10 mouse cellular contexts compared by ENCODE assay signal in genomic region chr19:26977887-26978639, GRCm38 (mm10).
DNase-seq lines count a peak whose midpoint lies in the region; ATAC-seq and TF ChIP-seq lines count a peak whose summit lies in the region.
"Had no signal": no experiment of that assay in that cellular context is flagged by ENCODE, and none has a peak within 500 bp of the region (broad histone marks: within the 10 kb centered on the region; RNA-seq: fewer than 3 reads in every experiment).

No protein-coding gene starts in this region.

- H3K4me2 ChIP-seq in forebrain, embryonic 14.5 days (ENCODE audit: low read length): peak overlapping the region; percentile 33
- H3K4me2 ChIP-seq in kidney, embryonic 16.5 days (replicated peaks; ENCODE audit: low read depth, low read length): peak overlapping the region; percentile 21; the same call in 1 of the 2 replicates
- peak overlapping the region; percentile 37 for H3K4me2 ChIP-seq in neural tube, embryonic 13.5 days
- H3K4me2 ChIP-seq: lung, embryonic 14.5 days had no signal

- no peak overlapping the region for H3K4me3 ChIP-seq in forebrain, embryonic 14.5 days (ENCODE audit: low read depth, low read length)
- no peak overlapping the region for H3K4me3 ChIP-seq in kidney, embryonic 16.5 days (ENCODE audit: low read length)
- no peak overlapping the region for H3K4me3 ChIP-seq in neural tube, embryonic 13.5 days
- H3K4me3 ChIP-seq in lung, adult 2 months (replicated peaks; ENCODE audit: extremely low read depth, low read depth, low read length): no peak overlapping the region

- H3K4me1 ChIP-seq in forebrain, embryonic 14.5 days (ENCODE audit: control insufficient read depth, insufficient read depth, low read length): peaks cover 16% of the 10 kb centered on the region; the same call in 1 of the 2 replicates
- H3K4me1 ChIP-seq in kidney, embryonic 16.5 days (ENCODE audit: insufficient read depth, low read length): peaks cover 9% of the 10 kb centered on the region
- peaks cover 22% of the 10 kb centered on the region for H3K4me1 ChIP-seq in neural tube, embryonic 13.5 days (replicated peaks)
- no peaks in the 10 kb centered on the region for H3K4me1 ChIP-seq in lung, adult 2 months (ENCODE audit: control insufficient read depth, insufficient read depth, low read length)

- peak overlapping the region; percentile 22 for H3K27ac ChIP-seq in forebrain, embryonic 14.5 days (ENCODE audit: low read depth, low read length)
- H3K27ac ChIP-seq in kidney, embryonic 16.5 days (ENCODE audit: low read length): no peak overlapping the region
- H3K27ac ChIP-seq in neural tube, embryonic 13.5 days (replicated peaks): peak overlapping the region; percentile 83

- H3K9me3 ChIP-seq in forebrain, embryonic 14.5 days (replicated peaks; ENCODE audit: control insufficient read depth, low read length): no peaks in the 10 kb centered on the region
- H3K9me3 ChIP-seq in kidney, embryonic 16.5 days (ENCODE audit: low read length): no peaks in the 10 kb centered on the region
- H3K9me3 ChIP-seq in neural tube, embryonic 13.5 days: no peaks in the 10 kb centered on the region

- no peaks in the 10 kb centered on the region for H3K36me3 ChIP-seq in forebrain, embryonic 14.5 days (ENCODE audit: control insufficient read depth, insufficient read depth, low read length)
- H3K36me3 ChIP-seq in kidney, embryonic 16.5 days (ENCODE audit: insufficient read depth, low read length): no peaks in the 10 kb centered on the region
- no peaks in the 10 kb centered on the region for H3K36me3 ChIP-seq in neural tube, embryonic 13.5 days

- H3K9ac ChIP-seq in forebrain, embryonic 14.5 days (ENCODE audit: low read length): peak overlapping the region; percentile 30; the same call in 1 of the 2 replicates
- no peak overlapping the region for H3K9ac ChIP-seq in kidney, embryonic 16.5 days (replicated peaks; ENCODE audit: low read length)
- H3K9ac ChIP-seq in neural tube, embryonic 13.5 days: peak overlapping the region; percentile 38; the same call in 1 of the 2 replicates
- H3K9ac ChIP-seq: lung, embryonic 14.5 days had no signal

- no peak for TF ChIP-seq CTCF in lung, adult 2 months (IDR thresholded peaks at IDR 0.05; ENCODE audit: insufficient read depth, low read length)

- no peak for TF ChIP-seq POLR2A in lung, adult 2 months (IDR thresholded peaks at IDR 0.05; ENCODE audit: borderline replicate concordance, extremely low read depth, low read depth, low read length)

- DNase-seq in forebrain, embryonic 14.5 days (ENCODE audit: low spot score): peak; percentile 67
- DNase-seq in left cerebral cortex, adult 18-20 months (ENCODE audit: low spot score in 2 of 2): no peak
- DNase-seq in right cerebral cortex, adult 2 months (ENCODE audit: low spot score in 2 of 2): no peak
- DNase-seq in lung, adult 2 months: no peak
- DNase-seq: layer of hippocampus, postnatal 36 days; lung, embryonic 14.5 days; thymus, postnatal 25 days had no signal

- no peaks in the 10 kb centered on the region for H3K27me3 ChIP-seq in forebrain, embryonic 14.5 days (replicated peaks; ENCODE audit: control insufficient read depth, insufficient read depth, low read length)
- H3K27me3 ChIP-seq in kidney, embryonic 16.5 days (ENCODE audit: insufficient read depth, low read length): no peaks in the 10 kb centered on the region
- no peaks in the 10 kb centered on the region for H3K27me3 ChIP-seq in neural tube, embryonic 13.5 days

- 16% methylated on average over 14 of the region's 14 CpGs for WGBS in forebrain, embryonic 14.5 days
- 43% methylated on average over 14 of the region's 14 CpGs for WGBS in kidney, embryonic 16.5 days
- WGBS in neural tube, embryonic 13.5 days: 13% methylated on average over 14 of the region's 14 CpGs
- WGBS in lung, adult 2 months: 69% methylated on average over 14 of the region's 14 CpGs

- peak; percentile 40; the same call in 1 of the 2 replicates for ATAC-seq in common myeloid progenitor, adult 5-6 weeks (replicated peaks; ENCODE audit: low read depth, poor library complexity, severe bottlenecking)
- ATAC-seq in forebrain, embryonic 14.5 days: peak; percentile 64
- peak; percentile 46; the same call in 1 of the 2 replicates for ATAC-seq in kidney, embryonic 16.5 days (ENCODE audit: low FRiP score, low TSS enrichment)
- peak; percentile 80 for ATAC-seq in neural tube, embryonic 13.5 days (ENCODE audit: low read depth)
